Mouse (Mus musculus): ENCODE results near the gene Ttll9. TPM values are rescaled to one million over a fixed set of nuclear protein-coding genes. Genes with fewer than 3 reads are reported as not detected.

The Ttll9 gene
- polyA plus RNA-seq, 2 experiments, result 0.08 to 0.11 TPM

GRCm38 (mm10) chr2:153033545-153034230 lies 71.4 kb downstream of the Ttll9 start:
- Histone ChIP-seq H3K9me3 (ENCODE audit: control insufficient read depth, low read length) (no peaks in the 10 kb centered on the region), H3K4me1 (replicated peaks; ENCODE audit: control insufficient read depth in 2 of 2, insufficient read depth in 2 of 2, low read length in 1 of 2) (no peaks in the 10 kb centered on the region), H3K36me3 (replicated peaks; ENCODE audit: control insufficient read depth, insufficient read depth, low read depth) (no peaks in the 10 kb centered on the region), H3K4me3 (ENCODE audit: insufficient read depth in 1 of 2, low read depth in 2 of 2, low read length in 2 of 2) (no peak overlapping the region), H3K9ac (replicated peaks) (no peak overlapping the region), H3K27me3 (ENCODE audit: control insufficient read depth, insufficient read depth, low read length) (peaks cover 40% of the 10 kb centered on the region), H3K27ac (no peak overlapping the region), H3K4me2 (ENCODE audit: low read depth) (no peak overlapping the region)
- 55% methylated on average over 5 of the region's 5 CpGs for WGBS (ENCODE audit: insufficient replicate concordance)
- TF ChIP-seq EP300 (IDR thresholded peaks at IDR 0.05; ENCODE audit: low read depth) (no peak), CTCF (IDR thresholded peaks at IDR 0.05; ENCODE audit: low read depth) (no peak)
- no peak for DNase-seq (ENCODE audit: low read depth in 3 of 3, low spot score in 3 of 3)
- no peak for ATAC-seq (ENCODE audit: insufficient read depth)

GRCm38 (mm10) chr2:153036690-153037089 lies 74.4 kb downstream of the Ttll9 start:
- ATAC-seq (ENCODE audit: insufficient read depth) (no peak), DNase-seq (ENCODE audit: low read depth in 3 of 3, low spot score in 3 of 3) (no peak)

DNA sequence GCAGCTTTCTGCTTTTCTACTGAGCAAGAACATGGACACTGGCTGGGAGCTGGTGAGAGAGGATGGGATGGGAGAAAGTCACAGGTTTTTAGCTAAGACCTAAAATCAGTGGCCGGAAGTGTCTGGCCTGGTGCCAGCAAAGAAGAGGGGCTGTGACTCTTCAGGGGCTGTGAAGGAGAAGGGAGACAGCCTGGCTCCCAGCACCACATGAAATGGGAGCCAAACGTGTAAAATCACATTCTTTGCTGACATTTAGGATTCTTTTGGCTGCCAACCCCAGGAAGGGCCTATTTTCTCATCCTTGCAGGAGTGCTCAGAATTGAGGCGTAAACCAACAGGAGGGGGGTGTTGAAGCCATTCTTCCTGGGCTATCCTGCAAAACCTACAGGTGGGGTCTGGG lies 81.6 kb downstream of the Ttll9 start:
- Histone ChIP-seq H3K27ac (no peak overlapping the region), H3K4me1 (replicated peaks; ENCODE audit: control insufficient read depth in 2 of 2, insufficient read depth in 2 of 2, low read length in 1 of 2) (no peaks in the 10 kb centered on the region), H3K9ac (replicated peaks) (no peak overlapping the region), H3K27me3 (ENCODE audit: control insufficient read depth, insufficient read depth, low read length) (no peaks in the 10 kb centered on the region), H3K36me3 (replicated peaks; ENCODE audit: control insufficient read depth, insufficient read depth, low read depth) (no peaks in the 10 kb centered on the region), H3K4me2 (ENCODE audit: low read depth) (no peak overlapping the region), H3K9me3 (ENCODE audit: control insufficient read depth, low read length) (no peaks in the 10 kb centered on the region), H3K4me3 (ENCODE audit: insufficient read depth in 1 of 2, low read depth in 2 of 2, low read length in 2 of 2) (no peak overlapping the region)
- no peak for TF ChIP-seq EP300 (IDR thresholded peaks at IDR 0.05; ENCODE audit: low read depth)
- TF ChIP-seq CTCF (IDR thresholded peaks at IDR 0.05; ENCODE audit: low read depth), result no peak
- DNase-seq (ENCODE audit: low read depth in 3 of 3, low spot score in 3 of 3), result no peak
- 46% methylated on average over 3 of the region's 3 CpGs for whole genome bisulfite sequencing (ENCODE audit: insufficient replicate concordance)
- no peak for ATAC-seq (ENCODE audit: insufficient read depth)

More at GRCm38 (mm10) chr2:153036690-153037089, 74.4 kb downstream of the Ttll9 start:
- H3K4me2 ChIP-seq (ENCODE audit: low read depth), result no peak overlapping the region
- H3K27ac ChIP-seq, result no peak overlapping the region
- no peak overlapping the region for H3K9ac ChIP-seq (replicated peaks)
- WGBS (ENCODE audit: insufficient replicate concordance), result 6% methylated on average over 2 of the region's 2 CpGs
- peaks cover 19% of the 10 kb centered on the region for H3K27me3 ChIP-seq (ENCODE audit: control insufficient read depth, insufficient read depth, low read length)
- no peak for TF ChIP-seq EP300 (IDR thresholded peaks at IDR 0.05; ENCODE audit: low read depth)
- no peak for TF ChIP-seq CTCF (IDR thresholded peaks at IDR 0.05; ENCODE audit: low read depth)
- H3K4me3 ChIP-seq (ENCODE audit: insufficient read depth in 1 of 2, low read depth in 2 of 2, low read length in 2 of 2), result no peak overlapping the region
- no peaks in the 10 kb centered on the region for H3K36me3 ChIP-seq (replicated peaks; ENCODE audit: control insufficient read depth, insufficient read depth, low read depth)
- H3K4me1 ChIP-seq (replicated peaks; ENCODE audit: control insufficient read depth in 2 of 2, insufficient read depth in 2 of 2, low read length in 1 of 2), result no peaks in the 10 kb centered on the region
- H3K9me3 ChIP-seq (ENCODE audit: control insufficient read depth, low read length), result no peaks in the 10 kb centered on the region

DNA sequence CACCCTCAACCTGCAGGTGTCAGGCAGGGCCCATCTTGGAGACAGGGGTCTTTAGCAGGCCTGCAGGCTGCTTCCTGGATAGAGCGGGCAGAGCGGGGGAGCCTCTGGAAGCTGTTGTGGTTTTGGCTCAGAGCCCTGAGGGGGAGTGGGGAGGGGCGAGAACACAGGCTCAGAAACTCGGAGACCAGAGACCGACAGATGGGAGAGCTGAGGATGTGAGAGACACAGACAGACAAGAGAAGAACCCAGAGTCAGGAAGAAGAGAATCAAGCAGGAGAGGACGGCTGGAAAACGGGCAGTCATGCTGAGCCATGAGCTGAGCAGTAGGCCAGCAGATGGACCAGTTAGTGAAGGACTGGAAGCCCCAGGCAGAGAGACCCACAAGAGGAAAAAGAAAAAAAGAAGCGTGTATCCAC lies 83.6 kb downstream of the Ttll9 start:
- WGBS (ENCODE audit: insufficient replicate concordance), result 19% methylated on average over 8 of the region's 8 CpGs

GRCm38 (mm10) chr2:153047828-153048465 lies 85.7 kb downstream of the Ttll9 start:
- TF ChIP-seq EP300 (IDR thresholded peaks at IDR 0.05; ENCODE audit: low read depth), result no peak
- peak; percentile 77 for TF ChIP-seq CTCF (IDR thresholded peaks at IDR 0.05; ENCODE audit: low read depth)
- peak in 2 of 3 experiments; percentile 10 to 11 for DNase-seq (ENCODE audit: low read depth in 3 of 3, low spot score in 3 of 3)
- H3K4me3 ChIP-seq (ENCODE audit: insufficient read depth in 1 of 2, low read depth in 2 of 2, low read length in 2 of 2), result no peak overlapping the region
- no peaks in the 10 kb centered on the region for H3K9me3 ChIP-seq (ENCODE audit: control insufficient read depth, low read length)
- 36% methylated on average over 17 of the region's 17 CpGs for WGBS (ENCODE audit: insufficient replicate concordance)
- no peak overlapping the region for H3K4me2 ChIP-seq (ENCODE audit: low read depth)
- H3K9ac ChIP-seq (replicated peaks), result no peak overlapping the region
- no peaks in the 10 kb centered on the region; the same call in 1 of the 2 replicates for H3K27me3 ChIP-seq (ENCODE audit: control insufficient read depth, insufficient read depth, low read length)
- no peak for ATAC-seq (ENCODE audit: insufficient read depth)
- no peak overlapping the region for H3K27ac ChIP-seq
- H3K36me3 ChIP-seq (replicated peaks; ENCODE audit: control insufficient read depth, insufficient read depth, low read depth), result no peaks in the 10 kb centered on the region
- no peaks in the 10 kb centered on the region for H3K4me1 ChIP-seq (replicated peaks; ENCODE audit: control insufficient read depth in 2 of 2, insufficient read depth in 2 of 2, low read length in 1 of 2)

More for the DNA sequence above, 83.6 kb downstream of the Ttll9 start:
- no peak overlapping the region for H3K4me2 ChIP-seq (ENCODE audit: low read depth)
- ATAC-seq (ENCODE audit: insufficient read depth) (no peak), DNase-seq (ENCODE audit: low read depth in 3 of 3, low spot score in 3 of 3) (no peak)
- H3K36me3 ChIP-seq (replicated peaks; ENCODE audit: control insufficient read depth, insufficient read depth, low read depth), result no peaks in the 10 kb centered on the region
- no peaks in the 10 kb centered on the region for H3K9me3 ChIP-seq (ENCODE audit: control insufficient read depth, low read length)
- H3K27ac ChIP-seq, result no peak overlapping the region
- H3K4me1 ChIP-seq (replicated peaks; ENCODE audit: control insufficient read depth in 2 of 2, insufficient read depth in 2 of 2, low read length in 1 of 2), result no peaks in the 10 kb centered on the region
- TF ChIP-seq CTCF (IDR thresholded peaks at IDR 0.05; ENCODE audit: low read depth), result no peak
- TF ChIP-seq EP300 (IDR thresholded peaks at IDR 0.05; ENCODE audit: low read depth), result no peak
- H3K27me3 ChIP-seq (ENCODE audit: control insufficient read depth, insufficient read depth, low read length), result no peaks in the 10 kb centered on the region
- H3K9ac ChIP-seq (replicated peaks), result no peak overlapping the region; the same call in 1 of the 2 replicates
- no peak overlapping the region for H3K4me3 ChIP-seq (ENCODE audit: insufficient read depth in 1 of 2, low read depth in 2 of 2, low read length in 2 of 2)

Data from liver, embryonic 14.5 days (tissue).